Mouse (Mus musculus): Measurements from ENCODE around the gene Nckap5. TPM values are rescaled to one million over a fixed set of nuclear protein-coding genes. Genes with fewer than 3 reads are reported as not detected.

The Nckap5 gene
- polyA plus RNA-seq, 1 experiment from 2014 or later, result 10.1 TPM

GRCm38 (mm10) chr1:126578163-126578562, 252.4 kb downstream of the Nckap5 start:
- Histone ChIP-seq H3K27ac (ENCODE audit: low read depth) (no peak overlapping the region), H3K9ac (ENCODE audit: low read length) (no peak overlapping the region), H3K4me1 (replicated peaks; ENCODE audit: control insufficient read depth, insufficient read depth, low read length) (no peaks in the 10 kb centered on the region), H3K27me3 (replicated peaks; ENCODE audit: control insufficient read depth, insufficient read depth, low read length) (no peaks in the 10 kb centered on the region), H3K36me3 (ENCODE audit: control insufficient read depth, insufficient read depth, low read length) (no peaks in the 10 kb centered on the region), H3K4me3 (ENCODE audit: low read depth, low read length) (no peak overlapping the region), H3K4me2 (ENCODE audit: low read length) (no peak overlapping the region), H3K9me3 (ENCODE audit: control insufficient read depth, low read length) (no peaks in the 10 kb centered on the region)
- ATAC-seq (replicated peaks; ENCODE audit: low FRiP score, low TSS enrichment, low read depth) (no peak), DNase-seq (ENCODE audit: low spot score) (no peak)

- H3K36me3 ChIP-seq (ENCODE audit: control insufficient read depth, insufficient read depth, low read length), result no peaks in the 10 kb centered on the region
- 91% methylated on average over 9 of the region's 9 CpGs for WGBS
- H3K4me1 ChIP-seq (replicated peaks; ENCODE audit: control insufficient read depth, insufficient read depth, low read length), result no peaks in the 10 kb centered on the region
- H3K27ac ChIP-seq (ENCODE audit: low read depth), result no peak overlapping the region
- H3K4me2 ChIP-seq (ENCODE audit: low read length), result no peak overlapping the region
- DNase-seq (ENCODE audit: low spot score) (no peak), ATAC-seq (replicated peaks; ENCODE audit: low FRiP score, low TSS enrichment, low read depth) (no peak)
- H3K9me3 ChIP-seq (ENCODE audit: control insufficient read depth, low read length), result no peaks in the 10 kb centered on the region
- no peaks in the 10 kb centered on the region for H3K27me3 ChIP-seq (replicated peaks; ENCODE audit: control insufficient read depth, insufficient read depth, low read length)
- H3K9ac ChIP-seq (ENCODE audit: low read length), result no peak overlapping the region
- H3K4me3 ChIP-seq (ENCODE audit: low read depth, low read length), result no peak overlapping the region
These were observed 256.3 kb downstream of the Nckap5 start for GRCm38 (mm10) chr1:126574295-126574694.

DNA sequence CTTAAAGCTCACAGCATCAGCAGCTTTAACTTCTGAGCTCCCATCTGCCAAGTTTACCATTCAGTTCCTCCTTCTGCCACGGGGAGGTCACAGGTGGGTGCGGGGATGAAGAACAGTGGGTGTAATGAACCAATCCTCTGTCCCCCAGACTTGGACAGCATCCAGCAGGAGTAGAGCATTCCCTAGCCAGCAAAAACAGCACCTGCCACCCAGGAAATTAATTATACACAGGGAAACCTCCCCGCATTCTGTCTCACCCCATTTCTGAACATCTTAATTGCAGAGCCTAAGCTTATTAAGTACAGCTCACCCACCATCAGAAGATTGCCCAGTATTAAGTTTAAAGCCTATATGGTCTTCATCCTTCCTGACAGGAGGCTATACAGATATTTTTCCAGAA, 256.9 kb downstream of the Nckap5 start:
- ATAC-seq (replicated peaks; ENCODE audit: low FRiP score, low TSS enrichment, low read depth) (no peak), DNase-seq (ENCODE audit: low spot score) (no peak)
- H3K36me3 ChIP-seq (ENCODE audit: control insufficient read depth, insufficient read depth, low read length), result no peaks in the 10 kb centered on the region
- H3K9ac ChIP-seq (ENCODE audit: low read length), result no peak overlapping the region
- H3K9me3 ChIP-seq (ENCODE audit: control insufficient read depth, low read length), result no peaks in the 10 kb centered on the region
- 62% methylated on average over 3 of the region's 3 CpGs for WGBS
- no peak overlapping the region for H3K4me2 ChIP-seq (ENCODE audit: low read length)
- H3K27me3 ChIP-seq (replicated peaks; ENCODE audit: control insufficient read depth, insufficient read depth, low read length), result no peaks in the 10 kb centered on the region
- H3K4me3 ChIP-seq (ENCODE audit: low read depth, low read length), result no peak overlapping the region
- no peak overlapping the region for H3K27ac ChIP-seq (ENCODE audit: low read depth)
- no peaks in the 10 kb centered on the region for H3K4me1 ChIP-seq (replicated peaks; ENCODE audit: control insufficient read depth, insufficient read depth, low read length)

DNA sequence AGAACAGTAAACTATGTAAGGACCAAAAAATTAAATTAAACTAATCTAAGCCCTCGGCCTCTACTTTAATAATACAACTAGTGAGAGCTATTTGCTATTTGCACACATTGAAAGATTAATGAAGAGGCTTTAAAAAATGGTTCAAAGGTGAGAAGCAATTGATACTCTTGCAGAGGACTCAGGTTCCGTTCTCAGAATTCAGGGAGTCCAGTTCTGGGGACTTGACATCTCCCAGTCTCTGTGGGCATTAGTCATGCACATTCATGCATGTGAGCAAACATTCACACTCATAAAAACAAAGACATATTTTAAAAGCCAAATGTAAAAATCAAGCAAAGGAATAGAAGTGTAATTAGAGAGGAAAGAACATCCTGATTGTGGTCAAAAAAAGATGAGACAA, 257.5 kb downstream of the Nckap5 start:
- no peak overlapping the region for H3K9ac ChIP-seq (ENCODE audit: low read length)
- no peaks in the 10 kb centered on the region for H3K9me3 ChIP-seq (ENCODE audit: control insufficient read depth, low read length)
- H3K27ac ChIP-seq (ENCODE audit: low read depth), result no peak overlapping the region
- ATAC-seq (replicated peaks; ENCODE audit: low FRiP score, low TSS enrichment, low read depth) (no peak), DNase-seq (ENCODE audit: low spot score) (no peak)
- no peak overlapping the region for H3K4me3 ChIP-seq (ENCODE audit: low read depth, low read length)
- H3K27me3 ChIP-seq (replicated peaks; ENCODE audit: control insufficient read depth, insufficient read depth, low read length), result no peaks in the 10 kb centered on the region
- H3K4me2 ChIP-seq (ENCODE audit: low read length), result no peak overlapping the region
- 82% methylated on average over 2 of the region's 2 CpGs for WGBS
- H3K36me3 ChIP-seq (ENCODE audit: control insufficient read depth, insufficient read depth, low read length), result no peaks in the 10 kb centered on the region
- H3K4me1 ChIP-seq (replicated peaks; ENCODE audit: control insufficient read depth, insufficient read depth, low read length), result no peaks in the 10 kb centered on the region

GRCm38 (mm10) chr1:126569611-126570238, 260.9 kb downstream of the Nckap5 start:
- H3K4me1 ChIP-seq (replicated peaks; ENCODE audit: control insufficient read depth, insufficient read depth, low read length), result no peaks in the 10 kb centered on the region
- H3K27me3 ChIP-seq (replicated peaks; ENCODE audit: control insufficient read depth, insufficient read depth, low read length), result no peaks in the 10 kb centered on the region
- H3K9me3 ChIP-seq (ENCODE audit: control insufficient read depth, low read length), result no peaks in the 10 kb centered on the region
- H3K27ac ChIP-seq (ENCODE audit: low read depth), result no peak overlapping the region
- DNase-seq (ENCODE audit: low spot score) (no peak), ATAC-seq (replicated peaks; ENCODE audit: low FRiP score, low TSS enrichment, low read depth) (no peak)
- H3K9ac ChIP-seq (ENCODE audit: low read length), result no peak overlapping the region
- 83% methylated on average over 6 of the region's 6 CpGs for WGBS
- no peak overlapping the region for H3K4me2 ChIP-seq (ENCODE audit: low read length)
- H3K36me3 ChIP-seq (ENCODE audit: control insufficient read depth, insufficient read depth, low read length), result no peaks in the 10 kb centered on the region
- no peak overlapping the region for H3K4me3 ChIP-seq (ENCODE audit: low read depth, low read length)

- no peaks in the 10 kb centered on the region for H3K36me3 ChIP-seq (ENCODE audit: control insufficient read depth, insufficient read depth, low read length)
- no peak overlapping the region for H3K4me2 ChIP-seq (ENCODE audit: low read length)
- no peak overlapping the region for H3K27ac ChIP-seq (ENCODE audit: low read depth)
- peak; percentile 61 for DNase-seq (ENCODE audit: low spot score)
- no peak for ATAC-seq (replicated peaks; ENCODE audit: low FRiP score, low TSS enrichment, low read depth)
- no peaks in the 10 kb centered on the region for H3K4me1 ChIP-seq (replicated peaks; ENCODE audit: control insufficient read depth, insufficient read depth, low read length)
- H3K4me3 ChIP-seq (ENCODE audit: low read depth, low read length), result no peak overlapping the region
- 92% methylated on average over 8 of the region's 8 CpGs for WGBS
- no peaks in the 10 kb centered on the region for H3K9me3 ChIP-seq (ENCODE audit: control insufficient read depth, low read length)
- H3K27me3 ChIP-seq (replicated peaks; ENCODE audit: control insufficient read depth, insufficient read depth, low read length), result no peaks in the 10 kb centered on the region
- no peak overlapping the region for H3K9ac ChIP-seq (ENCODE audit: low read length)
These were observed 261.9 kb downstream of the Nckap5 start for GRCm38 (mm10) chr1:126568520-126569197.

DNA sequence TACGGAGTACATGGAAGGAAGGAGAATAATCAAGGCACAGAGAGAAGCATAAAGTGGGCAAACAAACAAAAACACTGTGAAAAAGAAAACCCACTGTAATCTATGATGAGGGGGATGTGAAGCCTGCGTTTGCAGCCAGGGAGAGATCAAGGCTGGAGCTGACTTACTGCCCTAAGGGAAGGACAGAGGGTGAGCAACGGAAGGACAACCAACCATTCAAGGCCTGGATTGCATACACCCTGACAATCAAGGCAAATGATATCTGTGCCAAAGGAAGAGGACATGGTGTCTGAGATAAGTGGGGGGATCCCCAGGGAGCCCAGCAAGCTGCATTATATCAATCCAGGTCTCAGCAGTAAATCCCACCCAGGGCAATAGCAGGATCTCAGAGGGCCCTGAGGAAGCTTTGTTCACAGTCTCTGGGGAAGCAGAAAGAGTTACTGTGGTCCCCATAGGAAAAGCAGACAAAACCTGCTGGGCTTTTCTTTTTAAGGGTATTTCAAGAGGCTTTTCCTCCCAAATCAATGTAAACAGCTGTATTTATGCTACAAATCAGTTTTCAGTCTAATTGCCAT, 265.4 kb downstream of the Nckap5 start:
- no peak overlapping the region for H3K4me3 ChIP-seq (ENCODE audit: low read depth, low read length)
- DNase-seq (ENCODE audit: low spot score), result no peak
- H3K27me3 ChIP-seq (replicated peaks; ENCODE audit: control insufficient read depth, insufficient read depth, low read length), result no peaks in the 10 kb centered on the region
- no peak overlapping the region for H3K4me2 ChIP-seq (ENCODE audit: low read length)
- no peaks in the 10 kb centered on the region for H3K4me1 ChIP-seq (replicated peaks; ENCODE audit: control insufficient read depth, insufficient read depth, low read length)
- no peak overlapping the region for H3K9ac ChIP-seq (ENCODE audit: low read length)
- H3K9me3 ChIP-seq (ENCODE audit: control insufficient read depth, low read length), result no peaks in the 10 kb centered on the region
- H3K27ac ChIP-seq (ENCODE audit: low read depth), result no peak overlapping the region
- H3K36me3 ChIP-seq (ENCODE audit: control insufficient read depth, insufficient read depth, low read length), result no peaks in the 10 kb centered on the region
- WGBS, result 68% methylated on average over 3 of the region's 3 CpGs
- no peak for ATAC-seq (replicated peaks; ENCODE audit: low FRiP score, low TSS enrichment, low read depth)

DNA sequence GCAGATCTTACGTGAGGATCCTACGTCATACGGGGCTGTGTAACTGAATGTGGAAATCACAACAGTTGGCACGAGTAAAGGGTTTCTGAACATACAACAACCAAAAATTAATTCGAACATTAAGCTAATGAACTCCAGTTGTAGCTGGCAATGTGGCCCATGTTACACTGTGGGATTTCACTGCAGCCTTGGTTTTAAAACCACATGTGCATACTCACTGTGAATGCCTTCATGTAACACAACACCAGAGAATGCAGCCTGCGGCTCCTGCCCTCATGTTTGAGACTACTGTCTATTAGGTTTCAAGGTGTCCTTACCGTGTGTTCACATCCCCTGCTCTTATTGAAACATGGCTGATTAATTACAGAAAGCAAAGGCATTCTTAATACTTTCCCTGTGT, 269.7 kb downstream of the Nckap5 start:
- WGBS, result 80% methylated on average over 7 of the region's 7 CpGs
- Histone ChIP-seq H3K4me3 (ENCODE audit: low read depth, low read length) (no peak overlapping the region), H3K9me3 (ENCODE audit: control insufficient read depth, low read length) (no peaks in the 10 kb centered on the region), H3K9ac (ENCODE audit: low read length) (no peak overlapping the region), H3K27me3 (replicated peaks; ENCODE audit: control insufficient read depth, insufficient read depth, low read length) (no peaks in the 10 kb centered on the region), H3K4me1 (replicated peaks; ENCODE audit: control insufficient read depth, insufficient read depth, low read length) (no peaks in the 10 kb centered on the region), H3K4me2 (ENCODE audit: low read length) (no peak overlapping the region), H3K27ac (ENCODE audit: low read depth) (no peak overlapping the region), H3K36me3 (ENCODE audit: control insufficient read depth, insufficient read depth, low read length) (no peaks in the 10 kb centered on the region)
- ATAC-seq (replicated peaks; ENCODE audit: low FRiP score, low TSS enrichment, low read depth), result no peak
- DNase-seq (ENCODE audit: low spot score), result no peak
